9 mouse cellular contexts compared by ENCODE assay signal in the genomic region with DNA sequence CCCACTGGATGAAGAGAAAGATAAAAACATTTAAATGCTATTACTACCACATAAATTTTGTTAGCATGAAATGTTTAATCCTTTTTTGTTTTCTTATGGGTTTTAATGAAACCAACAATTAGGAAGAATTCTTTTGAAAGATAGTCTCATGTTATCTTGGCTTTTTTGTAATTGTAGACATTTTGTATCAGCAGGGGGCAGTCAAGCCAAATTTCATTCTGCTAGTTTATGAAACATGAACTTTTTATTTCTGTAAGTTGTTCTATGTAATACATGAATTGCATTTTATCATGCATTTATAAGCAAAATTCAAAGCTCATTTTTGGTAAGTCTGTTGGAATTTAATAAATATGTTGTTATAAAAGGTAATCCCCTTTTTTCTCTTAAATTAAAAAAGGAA. TPM values are rescaled to one million over a fixed set of nuclear protein-coding genes. Genes with fewer than 3 reads are reported as not detected.
A peak's percentile ranks its signal among the peaks of the same experiment; 100 is the strongest.
DNase-seq lines count a peak whose midpoint lies in the region; ATAC-seq and TF ChIP-seq lines count a peak whose summit lies in the region.
"Had no signal": no experiment of that assay in that cellular context is flagged by ENCODE, and none has a peak within 500 bp of the region (broad histone marks: within the 10 kb centered on the region; RNA-seq: fewer than 3 reads in every experiment).

No protein-coding gene starts in this region.

- intact Hi-C loops in gastrocnemius, adult 2 months (cut with DNase I): loop anchor here (5.0 to 10.0 kb wide), 4 partner anchors 112 to 730 kb away; no protein-coding TSS in a partner anchor
- intact Hi-C loops in gastrocnemius, postnatal 36 days (cut with DNase I): no loop called here
- intact Hi-C loops in left cerebral cortex, postnatal 4 days (cut with DNase I): loop anchor here (10.0 kb wide), 2 partner anchors 172 to 732 kb away; no protein-coding TSS in a partner anchor

- no peak overlapping the region for H3K4me3 ChIP-seq in gastrocnemius, adult 2 months
- no peak overlapping the region for H3K4me3 ChIP-seq in lung, adult 2 months (replicated peaks; ENCODE audit: extremely low read depth, low read depth, low read length)
- H3K4me3 ChIP-seq: heart, embryonic 13.5 days had no signal

- H3K27ac ChIP-seq in gastrocnemius, adult 2 months: no peak overlapping the region; the same call in 1 of the 2 replicates
- H3K27ac ChIP-seq: heart, embryonic 13.5 days had no signal

- 0 out of 2 replicates have a peak, but pooled peaks have one; percentile 39 for ATAC-seq in megakaryocyte progenitor cell, adult 5-6 weeks (replicated peaks; ENCODE audit: poor library complexity)

- no peak for DNase-seq in gastrocnemius, adult 2 months
- no peak for DNase-seq in gastrocnemius, postnatal 36 days
- no peak for DNase-seq in lung, adult 2 months
- DNase-seq in lung, adult 18-20 months: no peak
- peak; percentile 33 for DNase-seq in brain, adult 2 months (ENCODE audit: low read depth, low spot score)
- DNase-seq in cerebellum, adult 18-20 months: no peak
- no peak for DNase-seq in left cerebral cortex, postnatal 4 days

- peaks cover 6% of the 10 kb centered on the region; the same call in 1 of the 2 replicates for H3K4me1 ChIP-seq in lung, adult 2 months (ENCODE audit: control insufficient read depth, insufficient read depth, low read length)
- H3K4me1 ChIP-seq: heart, embryonic 13.5 days had no signal

- no peak for TF ChIP-seq POLR2A in lung, adult 2 months (IDR thresholded peaks at IDR 0.05; ENCODE audit: borderline replicate concordance, extremely low read depth, low read depth, low read length)

- peak; percentile 58 for TF ChIP-seq CTCF in gastrocnemius, adult 2 months (IDR thresholded peaks at IDR 0.05)
- peak; percentile 16; the same call in 1 of the 2 replicates for TF ChIP-seq CTCF in lung, adult 2 months (IDR thresholded peaks at IDR 0.05; ENCODE audit: insufficient read depth, low read length)

RNA-seq across cellular contexts. Expression of a gene that starts 52.5 kb away (rescaled TPM):
- total RNA-seq in gastrocnemius, adult 2 months (2021): 10 to 100 TPM; 28.1 to 28.2 TPM
- total RNA-seq in gastrocnemius, postnatal 36 days (2021): 10 to 100 TPM; 23.5 to 25.4 TPM
- 11.1 TPM in 2 replicates for polyA plus RNA-seq in lung, adult 2 months (2012; rRNA removed)
- total RNA-seq in megakaryocyte progenitor cell, adult 5-6 weeks (2015): 14.4 and 18.0 TPM in 2 replicates
- total RNA-seq in megakaryocyte progenitor cell, adult 5-6 weeks (2017): 9.1 and 19.9 TPM in 2 replicates
- 1 to 10 TPM; 5.4 to 6.1 TPM for total RNA-seq in left cerebral cortex, postnatal 4 days (2021)

RNA-seq across cellular contexts. Expression of a gene that starts 52.8 kb away (rescaled TPM):
- 10 to 100 TPM; 10.3 to 10.8 TPM for total RNA-seq in gastrocnemius, adult 2 months (2021)
- 1 to 10 TPM; 8.4 to 8.8 TPM for total RNA-seq in gastrocnemius, postnatal 36 days (2021)
- 0.92 and 2.4 TPM in 2 replicates for polyA plus RNA-seq in lung, adult 2 months (2012; rRNA removed)
- total RNA-seq in megakaryocyte progenitor cell, adult 5-6 weeks (2015): 68.9 and 78.2 TPM in 2 replicates
- total RNA-seq in megakaryocyte progenitor cell, adult 5-6 weeks (2017): 126 and 148 TPM in 2 replicates
- total RNA-seq in left cerebral cortex, postnatal 4 days (2021): 10 to 100 TPM; 28.1 to 29.2 TPM
